Mouse (Mus musculus) liver, embryonic 14.5 days (tissue): Measurements from ENCODE around the gene Celsr2.

Source experiments
- CTCF ChIP-seq: IDR thresholded peaks from 2 replicates; pipeline ENCODE4 v1.5.1; 2016; ENCODE audit warnings: antibody characterized with exemption, low read depth, control low read depth
- EP300 ChIP-seq: IDR thresholded peaks from 2 replicates; pipeline ENCODE4 v1.6.1; 2016; ENCODE audit warnings: antibody characterized with exemption, low read depth

GRCm38 (mm10) chr3:108424944-108425623, 9.7 kb upstream of the Celsr2 start:
- TF ChIP-seq CTCF (no peak), EP300 (no peak)
